ENCODE assay signal across 9 mouse cellular contexts in genomic region chr14:25527321-25527720, GRCm38 (mm10).
DNase-seq lines count a peak whose midpoint lies in the region; ATAC-seq and TF ChIP-seq lines count a peak whose summit lies in the region.
"Had no signal": no experiment of that assay in that cellular context is flagged by ENCODE, and none has a peak within 500 bp of the region (broad histone marks: within the 10 kb centered on the region; RNA-seq: fewer than 3 reads in every experiment).

No protein-coding gene starts in this region.

- peaks cover 69% of the 10 kb centered on the region for H3K4me1 ChIP-seq in liver, embryonic 11.5 days (replicated peaks; ENCODE audit: control insufficient read depth, insufficient read depth, low read length)
- H3K4me1 ChIP-seq in forebrain, embryonic 13.5 days: peaks cover 15% of the 10 kb centered on the region

- no peaks in the 10 kb centered on the region for H3K27me3 ChIP-seq in liver, embryonic 11.5 days (replicated peaks; ENCODE audit: control insufficient read depth, insufficient read depth, low read length)
- no peaks in the 10 kb centered on the region for H3K27me3 ChIP-seq in forebrain, embryonic 13.5 days
- H3K27me3 ChIP-seq: hindbrain, embryonic 15.5 days had no signal

- no peaks in the 10 kb centered on the region for H3K36me3 ChIP-seq in liver, embryonic 11.5 days (ENCODE audit: control insufficient read depth, insufficient read depth, low read length)
- H3K36me3 ChIP-seq in forebrain, embryonic 13.5 days (ENCODE audit: poor library complexity, severe bottlenecking): peaks cover 61% of the 10 kb centered on the region
- H3K36me3 ChIP-seq: hindbrain, embryonic 15.5 days had no signal

- peak; percentile 94 for ATAC-seq in CD4-positive, CD25-positive, alpha-beta regulatory T cell, adult 4 months
- ATAC-seq in liver, embryonic 11.5 days (replicated peaks; ENCODE audit: low FRiP score): no peak
- ATAC-seq in forebrain, embryonic 13.5 days: no peak

- peak overlapping the region; percentile 61 for H3K27ac ChIP-seq in gastrocnemius, adult 2 months
- H3K27ac ChIP-seq in liver, embryonic 11.5 days (ENCODE audit: low read depth, low read length): peak overlapping the region; percentile 11; the same call in 1 of the 2 replicates
- H3K27ac ChIP-seq in forebrain, embryonic 13.5 days: no peak overlapping the region

- no peak for TF ChIP-seq CTCF in gastrocnemius, adult 2 months (IDR thresholded peaks at IDR 0.05)

- no peak overlapping the region for H3K4me3 ChIP-seq in gastrocnemius, adult 2 months
- no peak overlapping the region for H3K4me3 ChIP-seq in liver, embryonic 11.5 days (ENCODE audit: low read depth, low read length)
- H3K4me3 ChIP-seq in forebrain, embryonic 13.5 days: no peak overlapping the region
- H3K4me3 ChIP-seq: hindbrain, embryonic 15.5 days had no signal

- H3K9me3 ChIP-seq in liver, embryonic 11.5 days (ENCODE audit: control insufficient read depth, low read length): no peaks in the 10 kb centered on the region
- no peaks in the 10 kb centered on the region for H3K9me3 ChIP-seq in forebrain, embryonic 13.5 days (replicated peaks)
- H3K9me3 ChIP-seq: hindbrain, embryonic 15.5 days had no signal

- intact Hi-C loops in gastrocnemius, adult 2 months (cut with DNase I): loop anchor here (5.0 kb wide), 1 partner anchor 35 kb away; no protein-coding TSS in a partner anchor

- H3K9ac ChIP-seq in liver, embryonic 11.5 days (ENCODE audit: low read depth, low read length): no peak overlapping the region
- H3K9ac ChIP-seq in forebrain, embryonic 13.5 days: no peak overlapping the region
- H3K9ac ChIP-seq: hindbrain, embryonic 15.5 days had no signal

- WGBS in liver, embryonic 11.5 days: 79% methylated on average over 2 of the region's 2 CpGs
- WGBS in forebrain, embryonic 13.5 days: 90% methylated on average over 2 of the region's 2 CpGs

- DNase-seq in gastrocnemius, adult 2 months: no peak
- DNase-seq in gastrocnemius, postnatal 4 days (ENCODE audit: low spot score in 2 of 2): no peak
- peak; percentile 61 for DNase-seq in cerebellum, adult 8-10 months
- DNase-seq in liver, embryonic 11.5 days (ENCODE audit: low spot score): no peak
- DNase-seq in retina, postnatal 1 day: no peak
- DNase-seq in ovary, postnatal 36 days (ENCODE audit: low spot score): no peak

- no peak overlapping the region for H3K4me2 ChIP-seq in liver, embryonic 11.5 days
- H3K4me2 ChIP-seq in forebrain, embryonic 13.5 days: no peak overlapping the region
- H3K4me2 ChIP-seq: hindbrain, embryonic 15.5 days had no signal
